Mouse (Mus musculus) gastrocnemius, postnatal 25 days (tissue): Measurements from ENCODE around the gene Fopnl. TPM values are rescaled to one million over a fixed set of nuclear protein-coding genes. Genes with fewer than 3 reads are reported as not detected.

Experiments used
- DNase-seq: peaks from one replicate; pipeline ENCODE4 v3.0.0; 2022
- long read RNA-seq, 2 experiments: library from polyadenylated mRNA; stranded (forward); transcript quantifications; one replicate each; pipeline ENCODE4 v2.0.0; 2021
- total RNA-seq, 2 experiments: library from RNA; stranded (reverse); gene quantifications; 1 replicate in 1 of 2; 2 replicates in 1 of 2; pipeline ENCODE4 v1.2.3; 2021

Fopnl gene
- total RNA-seq, result 10 to 100 TPM; 61.1 to 62.4 TPM
- long read RNA-seq, experiment 1, transcript Fopnl-201 (5 exons, 1,465 nt), result major isoform, 43 of 943 reads
- long read RNA-seq, experiment 1, transcript Fopnl-205 (3 exons, 1,147 nt), result minor isoform, 39 of 943 reads
- long read RNA-seq, experiment 1, partial matches to known transcripts, result 1 of 943 reads
- long read RNA-seq, experiment 1, other reads (novel, unspliced or antisense), result 858 of 943 reads
- long read RNA-seq, experiment 2, transcript Fopnl-205 (3 exons, 1,147 nt), result minor isoform, 34 of 628 reads
- long read RNA-seq, experiment 2, transcript Fopnl-201 (5 exons, 1,465 nt), result major isoform, 59 of 628 reads
- long read RNA-seq, experiment 2, partial matches to known transcripts, result 0 of 628 reads
- long read RNA-seq, experiment 2, other reads (novel, unspliced or antisense), result 534 of 628 reads

DNA sequence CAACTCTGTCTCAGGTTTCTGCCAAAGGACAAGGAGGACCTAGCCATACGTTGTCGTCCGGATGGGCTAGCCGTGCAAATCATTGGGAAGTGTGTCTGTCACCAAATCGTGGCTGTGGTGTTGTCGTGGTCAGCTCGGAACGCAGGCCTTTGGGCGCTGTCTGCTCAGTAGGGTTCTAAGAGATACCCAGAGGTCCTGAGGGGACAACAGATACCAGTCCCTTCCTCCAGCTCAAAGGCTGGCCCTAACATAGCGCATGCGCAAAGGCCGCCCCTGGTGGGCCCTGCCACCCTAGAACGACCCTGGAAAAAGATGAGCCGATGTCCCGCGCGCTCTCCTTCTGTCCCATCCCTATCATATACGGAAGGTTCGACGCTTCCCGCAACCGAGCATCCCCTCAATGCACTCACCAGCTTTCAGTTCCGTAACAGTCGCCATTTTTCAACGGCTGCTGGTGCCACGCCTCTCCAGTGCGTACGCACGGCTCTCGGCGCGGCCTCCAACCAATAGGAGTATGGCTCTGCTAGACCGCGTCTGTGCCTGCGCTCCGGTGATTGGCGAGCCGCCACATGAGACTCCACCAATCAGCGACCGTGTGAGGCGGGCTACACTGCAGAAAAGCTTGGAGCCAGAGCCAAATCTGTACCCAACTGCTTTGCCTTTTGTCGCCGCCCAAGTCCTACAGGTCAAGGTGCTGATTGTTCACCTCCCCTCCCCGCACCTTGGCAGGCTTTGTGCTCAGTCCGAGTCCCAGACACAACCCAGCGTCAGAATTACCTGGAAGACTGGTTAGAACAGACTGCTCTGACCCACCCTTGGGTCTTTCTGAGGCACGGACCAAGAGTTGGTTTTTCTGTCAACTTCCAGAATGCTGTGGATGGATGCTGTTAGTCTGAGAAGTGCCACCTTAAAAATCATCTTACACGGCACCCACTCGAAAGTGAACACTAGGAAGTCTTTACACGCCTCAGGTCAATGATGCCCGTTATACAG, at the start of gene Fopnl:
Gene Fopnl (minus strand): TSS at position 522 of the 993 bp plus-strand sequence.
- peak; percentile 98 for DNase-seq

DNA sequence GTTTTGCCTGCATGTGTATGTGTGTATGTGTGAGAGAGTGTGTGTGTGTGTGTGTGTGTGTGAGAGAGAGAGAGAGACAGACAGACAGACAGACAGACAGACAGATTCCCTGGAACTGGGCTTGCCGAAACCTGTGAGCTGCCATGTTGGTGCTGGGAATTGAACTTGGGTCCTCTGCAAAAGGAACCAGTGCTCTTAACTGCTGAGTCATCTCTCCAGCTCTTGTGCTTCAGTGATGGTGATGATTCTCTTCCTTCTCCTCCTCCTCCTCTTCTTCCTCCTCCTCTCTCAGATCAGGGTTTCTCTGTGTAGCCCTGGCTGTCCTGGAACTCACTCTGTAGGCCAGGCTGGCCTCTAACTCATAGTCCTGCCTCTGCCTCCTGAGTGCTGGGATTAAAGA, 48.8 kb upstream of the Fopnl start:
- DNase-seq, result no peak

DNA sequence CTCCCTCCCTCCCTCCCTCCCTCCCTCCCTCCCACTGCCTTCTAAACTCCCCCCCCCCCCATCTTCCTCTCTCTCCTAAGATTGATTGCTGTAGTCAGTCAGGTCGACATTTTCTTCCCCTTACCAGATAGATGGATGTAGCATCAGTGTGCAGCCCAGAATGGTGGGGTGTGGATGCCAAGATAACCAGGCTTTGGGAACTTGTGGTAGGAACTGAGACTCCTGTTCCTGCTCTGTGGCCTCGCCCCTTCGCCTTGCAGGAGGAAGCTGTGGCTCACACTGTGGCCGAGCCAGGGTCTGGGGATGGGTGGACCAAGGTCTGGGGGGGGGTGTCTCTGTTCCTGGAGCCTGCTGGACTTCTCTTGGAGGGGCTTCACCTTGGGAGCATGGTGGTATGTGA, 48.3 kb upstream of the Fopnl start:
- no peak for DNase-seq

DNA sequence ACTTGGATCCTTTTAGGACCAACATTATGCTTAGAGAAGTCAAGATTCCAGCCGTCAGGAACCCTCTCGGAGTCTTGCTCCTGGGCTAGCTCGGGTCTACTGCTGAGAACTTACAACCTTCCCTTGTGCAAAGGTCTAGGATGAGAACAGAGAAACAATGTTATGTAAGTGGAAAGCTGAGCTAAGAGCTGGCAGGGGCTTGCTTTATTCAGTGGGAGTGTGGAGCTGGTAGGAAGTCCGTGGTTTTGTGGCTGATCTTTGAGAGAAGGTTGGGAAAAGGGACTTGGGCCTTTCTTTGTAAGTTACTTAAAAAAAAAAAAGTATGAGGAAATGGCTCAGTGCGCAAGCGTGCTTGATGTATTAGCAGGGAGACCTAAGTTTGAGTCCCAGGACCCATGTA, 46.9 kb upstream of the Fopnl start:
- DNase-seq, result no peak

DNA sequence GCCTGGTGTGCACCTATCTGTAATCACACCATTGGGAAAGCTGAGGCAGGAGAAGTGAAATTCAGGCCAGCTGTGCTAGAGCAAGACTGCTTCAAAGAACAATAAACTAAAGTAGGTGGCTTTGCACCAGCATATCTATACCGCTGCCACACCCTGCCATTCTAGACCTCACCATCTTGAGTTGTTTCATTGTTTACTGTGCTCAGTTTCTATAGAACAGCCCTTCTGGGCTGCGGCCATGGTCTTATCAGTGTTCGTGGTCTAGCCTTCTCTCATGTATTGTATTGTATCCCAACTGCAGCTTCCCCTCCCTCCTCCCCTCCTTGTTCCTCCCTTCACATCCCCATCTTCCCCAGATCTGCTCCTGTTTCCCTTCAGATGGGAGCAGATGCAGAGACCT, 46.3 kb upstream of the Fopnl start:
- DNase-seq, result no peak

DNA sequence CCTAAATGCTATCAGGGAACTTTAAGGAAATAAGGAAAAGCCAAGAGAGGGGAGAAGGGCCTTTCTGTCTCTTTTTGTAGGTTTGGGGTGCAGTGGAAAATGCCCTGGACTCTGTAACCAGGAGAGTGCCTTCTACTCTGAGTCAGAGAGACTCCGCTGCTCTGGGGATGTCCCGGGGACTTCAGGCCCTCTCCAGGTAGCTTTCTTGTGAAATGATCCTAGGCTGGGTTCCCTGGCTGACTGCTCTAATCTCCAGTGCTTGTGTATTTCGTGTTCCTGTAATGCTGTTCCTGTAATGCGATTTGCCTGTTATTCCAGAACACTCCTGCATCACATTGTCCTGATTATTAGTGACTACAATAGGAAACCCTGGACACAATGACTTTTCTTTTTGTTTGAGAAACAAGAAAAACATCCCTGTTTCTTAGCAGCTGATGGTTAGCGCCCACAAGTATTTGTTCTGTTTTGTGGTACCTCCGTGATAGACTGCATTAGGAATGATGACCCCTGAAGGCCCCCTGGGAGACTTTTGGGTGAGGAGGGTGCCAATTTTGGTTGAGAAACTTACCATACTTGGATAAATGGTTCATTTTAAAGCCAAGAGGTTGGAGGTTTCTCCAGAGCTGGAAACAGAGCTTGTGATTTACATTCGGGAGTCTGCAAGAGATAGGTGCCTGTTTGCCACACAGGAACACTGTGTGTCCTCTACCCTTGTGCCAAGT, 45.1 kb upstream of the Fopnl start:
- no peak for DNase-seq

DNA sequence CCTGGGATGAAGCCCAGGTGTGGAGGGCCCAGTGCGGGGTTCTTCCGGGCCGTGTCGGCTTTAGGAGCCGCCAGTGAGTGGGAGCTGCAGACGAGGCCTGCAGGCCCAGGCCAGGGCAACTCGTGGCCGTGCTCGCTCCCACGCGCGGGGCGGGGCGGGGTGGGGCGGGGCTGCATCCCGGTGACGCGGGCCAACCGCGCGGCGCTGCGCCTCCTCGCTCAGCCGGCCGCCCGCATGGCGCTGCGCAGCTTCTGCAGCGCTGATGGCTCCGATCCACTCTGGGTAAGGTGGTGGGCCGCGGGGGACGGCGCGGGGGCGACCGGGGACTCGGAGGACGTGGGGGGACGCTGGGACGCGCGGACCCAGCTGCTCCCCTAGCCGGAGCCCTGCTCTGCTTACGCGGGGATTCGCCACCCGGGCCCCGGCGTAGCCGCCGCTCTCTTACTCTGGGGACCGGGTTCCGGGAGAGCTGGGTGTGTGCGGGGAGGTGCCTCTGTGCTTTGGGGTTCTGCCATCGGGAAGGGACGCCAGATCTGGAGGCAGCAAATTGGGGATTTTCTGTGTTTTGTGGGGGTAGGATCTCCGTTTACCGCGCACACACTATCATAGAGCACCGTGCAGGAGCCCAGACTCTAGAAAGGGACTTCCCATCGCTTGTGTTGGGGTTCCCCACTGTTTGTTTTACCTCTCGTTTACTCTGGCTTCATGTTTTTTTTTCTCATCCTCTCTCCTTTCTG, 44.3 kb upstream of the Fopnl start, which contains the start of gene Abcc1:
Gene Abcc1 (plus strand): TSS at position 197 of the 737 bp plus-strand sequence.
- DNase-seq, result peak; percentile 84

DNA sequence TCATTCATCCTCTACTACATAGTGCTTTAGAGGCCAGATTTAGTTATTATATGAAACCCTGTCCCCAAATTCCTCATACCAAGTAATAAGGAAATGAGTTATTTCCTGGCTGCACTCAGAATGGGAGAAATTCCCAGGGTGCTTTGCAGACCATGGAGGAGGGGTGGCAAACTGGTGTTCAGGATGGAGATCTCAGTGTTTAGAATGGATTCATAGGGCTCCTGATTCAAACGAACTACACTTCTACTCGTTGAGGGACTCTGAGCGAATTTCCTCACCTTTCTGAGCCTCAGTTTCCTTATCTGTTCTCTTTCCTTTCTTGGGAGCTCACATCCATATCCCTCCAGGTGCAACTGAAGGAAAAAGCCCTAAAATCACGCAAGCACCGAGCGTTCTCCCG, 43.7 kb upstream of the Fopnl start:
- DNase-seq, result no peak

DNA sequence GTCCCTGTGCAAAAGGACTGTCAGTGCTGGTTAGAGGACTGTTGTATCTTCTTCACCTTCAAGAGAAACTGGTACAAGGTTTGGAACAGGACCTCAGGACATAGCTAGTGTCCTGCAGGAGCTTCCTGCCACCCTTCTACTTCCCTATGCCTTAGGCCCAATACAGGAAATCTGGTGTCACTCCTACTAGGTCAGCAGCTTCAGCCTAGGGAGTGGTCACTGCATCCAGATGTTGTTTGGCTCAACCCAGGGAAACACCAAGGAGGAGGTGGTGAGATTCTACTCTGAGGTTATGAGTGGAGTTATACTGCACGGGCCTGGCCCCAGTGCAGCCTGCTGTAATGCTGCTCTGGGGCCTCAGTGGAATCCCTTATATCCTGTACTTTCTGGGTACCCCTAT, 41.3 kb upstream of the Fopnl start:
- no peak for DNase-seq

DNA sequence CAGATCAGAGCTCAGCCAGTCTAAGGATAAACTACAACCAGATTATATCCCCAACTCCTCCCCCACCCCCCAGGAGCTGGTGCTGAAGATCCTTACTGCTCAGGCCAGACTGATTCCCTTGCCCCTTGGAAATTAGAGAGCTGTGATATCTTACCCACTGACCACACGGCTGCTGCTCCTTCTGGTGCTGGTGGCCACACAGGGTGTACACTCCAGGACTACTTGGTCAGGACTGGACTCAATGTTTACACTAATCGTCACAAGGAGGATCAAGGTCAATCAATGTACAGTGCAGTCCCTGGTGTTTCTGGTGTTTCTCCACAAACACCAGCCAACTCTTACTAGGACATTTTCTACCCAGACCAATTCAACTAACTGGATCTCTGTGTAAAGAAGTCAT, 40.7 kb upstream of the Fopnl start:
- DNase-seq, result no peak

DNA sequence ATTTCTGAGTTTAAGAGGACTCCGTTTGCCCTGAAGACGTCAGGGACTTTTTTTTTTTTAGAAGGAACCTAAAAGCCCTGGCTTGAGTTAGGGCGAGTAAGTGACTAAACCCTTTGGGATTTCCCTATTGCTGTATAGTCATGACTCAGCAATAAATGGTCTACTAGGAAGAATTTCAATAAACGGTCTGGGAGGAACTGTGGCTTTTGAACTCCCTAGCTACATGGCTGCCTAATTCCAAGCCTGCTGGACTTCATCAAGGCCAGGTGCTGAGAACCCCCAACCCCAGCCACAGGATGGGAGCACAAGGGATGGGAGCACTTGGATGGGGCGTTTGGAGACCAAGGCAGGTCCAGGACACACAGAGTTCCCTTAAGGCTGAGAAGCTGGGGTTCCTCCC, 35.5 kb upstream of the Fopnl start:
- DNase-seq, result no peak

DNA sequence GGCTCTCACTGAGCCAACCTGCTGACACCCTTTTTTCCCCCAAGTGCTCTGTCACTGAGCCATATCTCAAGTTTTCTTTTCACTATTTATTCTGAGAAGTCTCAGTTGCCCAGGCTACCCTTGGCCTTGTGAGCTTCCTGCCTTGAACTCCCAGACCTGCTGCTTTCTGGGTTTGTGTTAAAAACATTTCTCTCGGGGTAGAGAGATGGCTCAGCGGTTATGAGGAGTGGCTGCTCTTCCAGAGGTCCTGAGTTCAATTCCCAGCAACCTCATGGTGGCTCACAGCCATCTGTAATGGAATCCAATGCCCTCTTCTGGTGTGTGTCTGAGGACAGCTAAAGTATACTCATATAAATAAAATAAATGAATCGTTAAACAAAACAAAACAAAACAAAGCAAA, 35.0 kb upstream of the Fopnl start:
- no peak for DNase-seq

DNA sequence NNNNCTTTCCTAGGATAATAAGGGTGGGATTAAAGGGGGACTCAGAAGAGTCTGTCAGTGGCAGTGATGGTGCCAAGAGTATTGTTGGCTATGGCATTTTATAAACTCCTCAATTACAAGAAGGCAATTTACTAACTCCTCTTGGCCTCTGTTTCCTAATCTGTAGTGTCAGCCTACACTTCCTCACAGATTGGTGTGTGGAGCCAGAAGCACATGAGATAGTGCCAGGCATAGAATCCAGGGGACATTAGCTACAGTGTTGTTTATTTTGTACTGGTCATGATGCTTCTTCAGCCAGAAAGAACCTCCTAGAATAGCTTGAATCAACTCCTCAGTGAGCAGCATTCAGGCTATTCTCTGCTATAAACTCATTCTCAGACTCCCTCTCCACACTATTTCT, 34.4 kb upstream of the Fopnl start:
- DNase-seq, result no peak

DNA sequence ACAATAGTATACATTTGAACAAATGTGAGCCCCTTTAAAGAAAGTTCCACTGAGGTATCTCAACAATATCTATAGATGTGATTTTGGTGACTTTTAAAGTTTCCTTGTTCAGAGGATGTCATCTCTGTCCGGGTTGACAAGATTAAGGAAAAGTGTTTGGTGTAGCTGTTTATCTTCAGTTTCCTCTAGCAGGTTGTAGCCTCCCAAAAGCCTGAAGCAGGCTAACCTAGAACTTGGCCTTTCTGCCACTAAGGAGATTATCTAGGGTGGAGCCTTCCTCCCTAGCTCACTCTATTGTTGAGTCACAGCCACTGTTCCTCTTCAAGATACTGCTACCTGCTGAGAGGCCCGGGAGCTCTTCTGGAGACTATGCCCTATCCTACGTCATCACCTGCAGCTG, 27.8 kb upstream of the Fopnl start:
- no peak for DNase-seq

DNA sequence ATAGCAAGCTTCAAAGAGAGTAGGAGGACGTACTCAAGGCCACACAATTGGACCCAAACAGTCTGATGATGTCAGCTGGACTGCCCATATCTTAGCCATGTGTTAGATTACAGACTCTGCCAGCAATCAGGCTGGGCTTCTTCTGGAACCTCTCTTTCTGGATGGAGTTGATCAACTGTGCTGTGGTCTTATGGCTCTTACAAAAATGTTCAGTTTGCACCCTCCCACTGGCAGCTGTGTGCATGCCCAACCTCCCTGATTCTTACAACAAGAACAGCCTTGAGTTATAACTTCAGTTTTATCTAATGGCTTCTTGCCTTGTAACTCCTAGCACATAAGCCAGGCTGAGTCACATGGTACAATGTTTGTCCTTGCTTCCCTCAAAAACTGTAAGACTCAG, 11.0 kb upstream of the Fopnl start:
- no peak for DNase-seq

DNA sequence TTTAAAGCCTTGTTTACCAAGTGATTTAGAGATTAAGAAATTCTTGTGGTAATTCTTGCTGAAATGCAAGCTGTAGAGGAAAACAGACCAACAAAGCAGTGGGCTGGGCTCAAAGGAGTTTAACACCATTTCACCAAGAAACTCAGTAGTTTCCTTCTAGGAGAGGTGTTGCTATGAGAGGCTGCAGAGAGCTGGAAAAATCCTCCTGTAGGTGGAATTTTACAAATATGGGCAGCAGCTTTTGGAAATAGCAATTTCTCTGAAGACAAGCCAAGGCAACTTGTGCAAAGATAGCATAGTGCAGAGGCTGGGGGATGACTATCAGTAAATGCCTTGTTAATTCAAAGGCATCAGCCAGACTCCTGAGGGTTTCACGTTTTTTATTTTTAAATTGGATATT, 3.3 kb upstream of the Fopnl start:
- DNase-seq, result no peak

DNA sequence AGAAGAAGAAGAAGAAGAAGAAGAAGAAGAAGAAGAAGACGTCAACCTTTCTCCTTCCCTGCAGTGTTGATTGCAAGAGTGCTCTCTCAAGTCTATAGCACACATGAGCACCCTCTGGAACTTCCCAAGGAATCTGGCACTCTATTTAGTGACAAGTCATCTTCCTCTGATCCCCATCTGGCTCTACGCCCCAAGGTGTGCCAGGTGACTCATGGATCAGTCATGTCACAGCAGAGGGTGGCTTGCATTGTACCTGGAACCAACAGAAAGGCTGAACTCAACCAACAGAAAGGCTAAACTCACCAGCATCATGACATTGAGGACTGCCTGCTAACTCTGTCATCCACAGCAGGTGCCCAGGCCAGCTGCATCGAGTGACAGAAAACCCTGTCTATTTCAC, 2.5 kb upstream of the Fopnl start:
- no peak for DNase-seq

DNA sequence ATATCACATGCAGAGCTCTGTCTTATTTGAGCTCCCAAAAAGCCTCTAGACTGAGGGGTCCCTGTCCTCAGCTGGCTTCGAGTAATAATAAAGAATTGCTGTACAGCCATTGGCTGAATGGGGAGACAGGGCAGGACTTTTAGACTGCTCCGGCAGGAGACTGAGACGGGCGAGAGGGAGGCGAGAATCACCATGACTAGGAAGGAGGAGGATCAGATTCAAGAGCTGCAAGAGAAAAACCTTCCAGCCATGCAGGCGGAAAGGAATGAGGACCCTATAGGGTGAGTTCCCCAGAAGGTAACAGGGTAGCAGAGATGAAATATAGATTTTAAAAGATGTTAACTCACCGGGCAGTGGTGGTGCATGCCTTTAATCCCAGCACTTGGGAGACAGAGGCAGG, 4.3 kb downstream of the Fopnl start:
- no peak for DNase-seq

DNA sequence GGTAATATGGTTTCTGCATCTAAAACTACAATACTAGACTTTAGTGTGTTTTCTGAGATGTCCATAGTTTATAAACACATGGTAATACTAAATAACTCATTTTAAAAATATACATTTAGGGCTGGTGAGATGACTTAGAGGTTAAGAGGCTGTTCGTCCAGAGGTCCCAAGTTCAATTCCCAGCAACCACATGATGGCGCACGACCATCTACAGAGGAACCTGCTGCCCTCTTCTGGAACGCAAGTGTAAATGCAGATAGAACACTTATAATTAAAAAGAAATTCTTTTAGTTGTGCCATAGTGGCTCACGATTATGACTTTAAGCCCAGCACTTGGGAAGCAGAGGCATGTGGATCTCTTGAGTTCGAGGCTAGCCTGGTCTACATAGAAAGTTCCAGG, 5.8 kb downstream of the Fopnl start:
- no peak for DNase-seq

DNA sequence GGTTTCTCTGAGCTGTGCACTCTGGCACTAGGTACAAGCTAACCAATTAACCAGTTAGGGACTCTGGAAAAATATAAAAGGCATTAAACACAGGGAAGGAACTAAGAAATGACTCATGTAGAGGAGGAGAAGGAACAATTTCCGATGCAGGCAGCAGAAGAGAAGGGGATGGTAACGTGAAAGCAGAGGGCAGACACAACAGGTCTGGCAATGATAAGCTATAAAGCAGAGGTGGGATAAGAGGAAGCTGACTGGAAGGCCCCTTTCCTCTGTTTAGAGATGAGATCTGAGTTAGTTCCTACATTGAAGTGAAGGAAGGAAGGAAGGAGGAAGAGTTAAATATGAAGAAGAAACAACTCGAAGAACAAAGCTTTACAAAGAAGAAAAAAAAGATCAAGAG, 7.4 kb downstream of the Fopnl start:
- no peak for DNase-seq

DNA sequence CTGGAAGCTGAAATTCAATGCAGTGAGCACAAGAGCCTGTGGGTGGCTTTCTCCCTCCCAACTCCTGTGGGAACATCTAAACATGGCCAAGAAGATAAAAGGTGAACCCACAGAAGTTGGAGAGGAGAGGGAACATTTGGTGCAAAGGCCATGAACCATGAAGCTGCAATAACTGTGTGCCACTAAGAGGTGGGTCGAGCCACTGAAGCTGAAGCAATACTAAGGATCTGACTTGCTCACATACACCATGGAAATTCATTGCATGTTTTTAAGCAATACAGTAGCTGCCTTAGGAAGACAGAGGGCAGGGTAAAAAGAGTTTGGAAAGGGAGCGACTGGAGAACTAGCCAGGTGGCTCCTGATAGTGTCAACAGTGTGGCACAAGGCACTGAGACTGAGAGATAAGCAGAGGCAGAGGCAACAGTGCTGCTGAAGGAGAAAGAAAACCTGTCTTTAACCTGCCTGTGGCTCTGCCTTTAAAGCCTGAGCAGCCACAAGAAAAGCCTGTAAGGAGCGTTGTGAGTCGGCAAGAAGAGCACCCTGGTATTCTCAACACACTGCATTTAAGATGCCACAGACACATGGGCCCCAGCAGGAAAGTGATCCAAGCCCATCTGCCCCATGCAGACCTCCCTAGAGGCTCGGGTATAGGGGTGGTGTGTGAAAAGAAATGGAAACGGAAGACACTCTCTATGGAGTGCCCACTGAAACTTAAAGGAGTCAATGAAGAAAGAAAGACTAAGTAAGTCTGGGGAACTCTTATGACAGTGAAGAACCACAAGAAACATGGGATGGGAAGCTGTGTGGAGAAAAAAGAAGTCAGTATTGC, 8.7 kb downstream of the Fopnl start:
- no peak for DNase-seq
